Mouse (Mus musculus): ENCODE results near the gene Mipep. TPM values are rescaled to one million over a fixed set of nuclear protein-coding genes. Genes with fewer than 3 reads are reported as not detected.

The Mipep gene
- polyA plus RNA-seq, 1 experiment from 2014 or later, result 9.8 TPM

GRCm38 (mm10) chr14:60743681-60744080 lies 40.7 kb upstream of the Mipep start:
- no peaks in the 10 kb centered on the region for H3K9me3 ChIP-seq (ENCODE audit: control insufficient read depth, low read length)
- 0 out of 2 replicates have a peak, but pooled peaks cover 2% of the 10 kb centered on the region for H3K4me1 ChIP-seq (replicated peaks; ENCODE audit: control insufficient read depth, insufficient read depth)
- H3K27me3 ChIP-seq (ENCODE audit: control insufficient read depth, insufficient read depth, low read length), result no peaks in the 10 kb centered on the region
- peaks cover 8% of the 10 kb centered on the region; the same call in 1 of the 2 replicates for H3K36me3 ChIP-seq (ENCODE audit: control insufficient read depth, insufficient read depth, low read length)
- ATAC-seq (ENCODE audit: low FRiP score, low TSS enrichment), result no peak
- no peak overlapping the region for H3K27ac ChIP-seq (replicated peaks)
- H3K4me2 ChIP-seq (replicated peaks; ENCODE audit: low read depth), result no peak overlapping the region
- no peak overlapping the region for H3K4me3 ChIP-seq (ENCODE audit: low read depth, low read length)
- no peak overlapping the region for H3K9ac ChIP-seq (ENCODE audit: low read length)
- 53% methylated on average over 9 of the region's 9 CpGs for WGBS
- TF ChIP-seq CTCF (IDR thresholded peaks at IDR 0.05; ENCODE audit: low read depth) (no peak), EP300 (optimal IDR thresholded peaks at IDR 0.05) (no peak)
- DNase-seq (ENCODE audit: low spot score), result no peak

DNA sequence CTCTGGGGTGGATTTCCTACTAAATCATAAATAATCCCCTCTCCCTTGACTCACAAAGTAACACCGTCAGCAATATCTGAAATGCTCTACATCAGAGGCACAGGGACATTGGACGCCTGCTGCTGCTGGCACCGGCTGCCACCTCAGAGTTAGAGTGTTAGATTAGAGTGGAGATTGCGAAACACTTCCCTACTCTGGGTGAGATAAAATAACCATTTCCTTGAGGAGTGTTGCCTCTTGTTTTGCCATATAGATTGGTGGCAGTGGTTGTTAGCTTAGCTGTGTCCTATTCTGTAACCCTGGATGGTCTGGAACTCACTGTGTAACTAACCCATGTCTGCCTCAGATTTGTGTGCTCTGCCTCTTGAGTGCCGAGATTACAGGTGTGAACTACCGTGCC lies 39.2 kb upstream of the Mipep start:
- 54% methylated on average over 6 of the region's 6 CpGs for WGBS

DNA sequence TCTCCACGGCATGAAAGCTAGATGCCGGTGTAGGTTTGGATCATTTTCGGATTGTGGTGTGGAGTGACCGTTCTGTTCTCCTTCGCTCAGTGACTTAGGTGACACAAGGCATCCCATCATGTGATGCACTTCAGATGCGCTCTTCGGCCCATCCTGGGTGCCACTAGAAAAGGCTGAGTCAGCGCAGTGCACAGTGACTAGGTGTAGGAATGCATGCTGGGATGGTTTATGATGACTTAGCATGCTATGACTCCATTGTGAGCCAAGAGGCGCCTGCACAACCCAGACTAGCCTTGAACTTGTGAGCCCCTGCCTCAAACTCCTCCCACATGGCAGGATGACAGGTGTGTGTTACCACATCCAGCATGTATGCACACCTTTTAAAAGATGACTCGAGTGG lies 38.2 kb upstream of the Mipep start:
- Histone ChIP-seq H3K36me3 (ENCODE audit: control insufficient read depth, insufficient read depth, low read length) (peaks cover 10% of the 10 kb centered on the region; the same call in 1 of the 2 replicates), H3K4me3 (ENCODE audit: low read depth, low read length) (no peak overlapping the region), H3K4me2 (replicated peaks; ENCODE audit: low read depth) (no peak overlapping the region), H3K27ac (replicated peaks) (no peak overlapping the region), H3K9me3 (ENCODE audit: control insufficient read depth, low read length) (no peaks in the 10 kb centered on the region), H3K9ac (ENCODE audit: low read length) (no peak overlapping the region), H3K27me3 (ENCODE audit: control insufficient read depth, insufficient read depth, low read length) (no peaks in the 10 kb centered on the region), H3K4me1 (replicated peaks; ENCODE audit: control insufficient read depth, insufficient read depth) (0 out of 2 replicates have a peak, but pooled peaks cover 2% of the 10 kb centered on the region)
- DNase-seq (ENCODE audit: low spot score) (no peak), ATAC-seq (ENCODE audit: low FRiP score, low TSS enrichment) (no peak)
- TF ChIP-seq CTCF (IDR thresholded peaks at IDR 0.05; ENCODE audit: low read depth), result no peak
- TF ChIP-seq EP300 (optimal IDR thresholded peaks at IDR 0.05), result no peak
- 94% methylated on average over 10 of the region's 10 CpGs for WGBS

More for the DNA sequence above, 39.2 kb upstream of the Mipep start:
- Histone ChIP-seq H3K27ac (replicated peaks) (no peak overlapping the region; the same call in 1 of the 2 replicates), H3K9ac (ENCODE audit: low read length) (no peak overlapping the region), H3K4me1 (replicated peaks; ENCODE audit: control insufficient read depth, insufficient read depth) (0 out of 2 replicates have a peak, but pooled peaks cover 2% of the 10 kb centered on the region), H3K4me3 (ENCODE audit: low read depth, low read length) (no peak overlapping the region), H3K4me2 (replicated peaks; ENCODE audit: low read depth) (no peak overlapping the region), H3K9me3 (ENCODE audit: control insufficient read depth, low read length) (no peaks in the 10 kb centered on the region), H3K36me3 (ENCODE audit: control insufficient read depth, insufficient read depth, low read length) (peaks cover 10% of the 10 kb centered on the region; the same call in 1 of the 2 replicates), H3K27me3 (ENCODE audit: control insufficient read depth, insufficient read depth, low read length) (no peaks in the 10 kb centered on the region)
- TF ChIP-seq EP300 (optimal IDR thresholded peaks at IDR 0.05) (no peak), CTCF (IDR thresholded peaks at IDR 0.05; ENCODE audit: low read depth) (no peak)
- DNase-seq (ENCODE audit: low spot score) (peak; percentile 35), ATAC-seq (ENCODE audit: low FRiP score, low TSS enrichment) (peak; percentile 58)

DNA sequence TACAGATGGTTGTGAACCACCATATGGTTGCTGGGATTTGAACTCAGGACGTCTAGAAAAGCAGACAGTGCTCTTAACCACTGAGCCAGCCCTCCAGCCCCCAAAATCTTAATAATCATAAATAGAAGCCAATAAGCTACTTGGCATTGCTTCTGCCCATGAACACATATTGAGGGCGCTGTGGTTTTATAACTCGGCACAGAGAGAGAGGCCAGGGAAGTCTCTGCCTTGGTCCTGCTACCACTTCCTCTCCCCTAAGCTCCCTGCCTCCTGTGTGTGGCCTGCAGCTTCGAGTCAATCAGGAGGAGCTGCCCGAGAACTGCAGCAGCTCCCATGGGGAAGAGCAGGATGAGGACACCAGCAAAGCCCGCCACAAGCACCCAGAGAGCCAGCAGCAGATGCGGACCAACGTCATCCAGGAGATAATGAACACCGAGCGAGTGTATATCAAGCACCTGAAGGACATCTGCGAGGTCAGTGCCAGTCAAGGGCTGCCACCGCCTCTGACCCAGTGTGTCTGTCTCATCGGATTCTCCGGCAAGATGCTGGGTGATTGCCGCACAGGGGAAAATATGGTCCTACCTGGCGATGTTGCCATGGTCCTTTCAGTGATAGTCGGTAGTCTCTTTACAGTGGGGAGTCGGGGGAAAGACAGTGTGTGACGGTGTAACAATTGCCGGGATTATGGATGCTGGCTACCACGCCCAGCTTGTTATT lies 37.1 kb upstream of the Mipep start:
- H3K9ac ChIP-seq (ENCODE audit: low read length), result no peak overlapping the region
- no peak for ATAC-seq (ENCODE audit: low FRiP score, low TSS enrichment)

GRCm38 (mm10) chr14:60749880-60750279 lies 34.5 kb upstream of the Mipep start:
- no peaks in the 10 kb centered on the region for H3K27me3 ChIP-seq (ENCODE audit: control insufficient read depth, insufficient read depth, low read length)
- H3K4me1 ChIP-seq (replicated peaks; ENCODE audit: control insufficient read depth, insufficient read depth), result 0 out of 2 replicates have a peak, but pooled peaks cover 2% of the 10 kb centered on the region
- no peak for DNase-seq (ENCODE audit: low spot score)
- no peak overlapping the region for H3K9ac ChIP-seq (ENCODE audit: low read length)
- WGBS, result 67% methylated on average over 12 of the region's 12 CpGs
- H3K4me2 ChIP-seq (replicated peaks; ENCODE audit: low read depth), result no peak overlapping the region
- peaks cover 14% of the 10 kb centered on the region for H3K36me3 ChIP-seq (ENCODE audit: control insufficient read depth, insufficient read depth, low read length)
- no peak for ATAC-seq (ENCODE audit: low FRiP score, low TSS enrichment)
- no peak overlapping the region for H3K27ac ChIP-seq (replicated peaks)
- no peaks in the 10 kb centered on the region for H3K9me3 ChIP-seq (ENCODE audit: control insufficient read depth, low read length)
- TF ChIP-seq CTCF (IDR thresholded peaks at IDR 0.05; ENCODE audit: low read depth) (no peak), EP300 (optimal IDR thresholded peaks at IDR 0.05) (no peak)
- H3K4me3 ChIP-seq (ENCODE audit: low read depth, low read length), result no peak overlapping the region

More for the DNA sequence above, 37.1 kb upstream of the Mipep start:
- 0 out of 2 replicates have a peak, but pooled peaks cover 2% of the 10 kb centered on the region for H3K4me1 ChIP-seq (replicated peaks; ENCODE audit: control insufficient read depth, insufficient read depth)
- peaks cover 14% of the 10 kb centered on the region for H3K36me3 ChIP-seq (ENCODE audit: control insufficient read depth, insufficient read depth, low read length)
- H3K4me2 ChIP-seq (replicated peaks; ENCODE audit: low read depth), result no peak overlapping the region
- 90% methylated on average over 21 of the region's 21 CpGs for WGBS
- DNase-seq (ENCODE audit: low spot score), result no peak
- H3K9me3 ChIP-seq (ENCODE audit: control insufficient read depth, low read length), result no peaks in the 10 kb centered on the region
- no peak overlapping the region for H3K27ac ChIP-seq (replicated peaks)
- TF ChIP-seq CTCF (IDR thresholded peaks at IDR 0.05; ENCODE audit: low read depth) (no peak), EP300 (optimal IDR thresholded peaks at IDR 0.05) (no peak)
- H3K4me3 ChIP-seq (ENCODE audit: low read depth, low read length), result no peak overlapping the region
- H3K27me3 ChIP-seq (ENCODE audit: control insufficient read depth, insufficient read depth, low read length), result no peaks in the 10 kb centered on the region

- no peak overlapping the region for H3K4me2 ChIP-seq (replicated peaks; ENCODE audit: low read depth)
Observed at GRCm38 (mm10) chr14:60751581-60751980, 32.8 kb upstream of the Mipep start.

More at GRCm38 (mm10) chr14:60751581-60751980, 32.8 kb upstream of the Mipep start:
- ATAC-seq (ENCODE audit: low FRiP score, low TSS enrichment) (no peak), DNase-seq (ENCODE audit: low spot score) (no peak)
- H3K9me3 ChIP-seq (ENCODE audit: control insufficient read depth, low read length), result no peaks in the 10 kb centered on the region
- no peaks in the 10 kb centered on the region for H3K4me1 ChIP-seq (replicated peaks; ENCODE audit: control insufficient read depth, insufficient read depth)
- 93% methylated on average over 16 of the region's 16 CpGs for WGBS
- H3K36me3 ChIP-seq (ENCODE audit: control insufficient read depth, insufficient read depth, low read length), result peaks cover 19% of the 10 kb centered on the region
- no peak for TF ChIP-seq CTCF (IDR thresholded peaks at IDR 0.05; ENCODE audit: low read depth)
- TF ChIP-seq EP300 (optimal IDR thresholded peaks at IDR 0.05), result no peak
- no peak overlapping the region for H3K4me3 ChIP-seq (ENCODE audit: low read depth, low read length)
- H3K9ac ChIP-seq (ENCODE audit: low read length), result no peak overlapping the region
- no peaks in the 10 kb centered on the region for H3K27me3 ChIP-seq (ENCODE audit: control insufficient read depth, insufficient read depth, low read length)
- H3K27ac ChIP-seq (replicated peaks), result no peak overlapping the region

Measured in stomach, postnatal 0 days (tissue).